Mouse (Mus musculus) testis, adult 2 months (tissue): ENCODE data around the gene Zfp213. TPM values are rescaled to one million over a fixed set of nuclear protein-coding genes. Genes with fewer than 3 reads are reported as not detected.
"Not testable (repeated sequence)": the region's sequence is repeated elsewhere in the genome, so short reads cannot be mapped to it uniquely, and the experiment has no call there.

Experiments used
- H3K27ac ChIP-seq: fragments of 200-500 bp; 2 replicates; pipeline ENCODE4 v1.5.1; 2012; ENCODE audit warnings: low read depth, low read length; ENCODE audit not compliant: control insufficient read depth, insufficient read depth
- H3K27me3 ChIP-seq: fragments of 200-500 bp; 2 replicates; pipeline ENCODE4 v1.6.1; 2012; ENCODE audit warnings: mild to moderate bottlenecking, low read length, moderate library complexity; ENCODE audit not compliant: control insufficient read depth, insufficient read depth
- H3K36me3 ChIP-seq: fragments of 200-500 bp; 2 replicates; pipeline ENCODE4 v1.6.1; 2012; ENCODE audit warnings: mild to moderate bottlenecking, low read length; ENCODE audit not compliant: control insufficient read depth, insufficient read depth
- H3K4me1 ChIP-seq: fragments of 200-500 bp; 2 replicates; pipeline ENCODE4 v1.6.1; 2012; ENCODE audit warnings: low read length; ENCODE audit not compliant: control insufficient read depth, insufficient read depth
- H3K4me3 ChIP-seq: fragments of 200-500 bp; 2 replicates; pipeline ENCODE4 v1.5.1; 2012; ENCODE audit warnings: low read depth, mild to moderate bottlenecking, low read length, moderate library complexity, mixed read lengths; ENCODE audit not compliant: control insufficient read depth
- CTCF ChIP-seq: fragments of 200-500 bp; IDR thresholded peaks from 2 replicates; pipeline ENCODE4 v1.5.1; 2012; ENCODE audit warnings: low read depth, mild to moderate bottlenecking, inconsistent platforms, low read length, moderate library complexity; ENCODE audit not compliant: control insufficient read depth, insufficient read depth, insufficient replicate concordance
- POLR2A ChIP-seq: fragments of 200-500 bp; IDR thresholded peaks from 2 replicates; pipeline ENCODE4 v1.6.1; 2012; ENCODE audit warnings: low read depth, mild to moderate bottlenecking, inconsistent platforms, low read length, moderate library complexity; ENCODE audit not compliant: control insufficient read depth
- polyA plus RNA-seq: library from polyadenylated mRNA; depleted of rRNA; stranded (reverse); fragments of >200 nt; gene quantifications from 2 replicates; pipeline ENCODE4 v1.2.3, GENCODE M21; 2012; rRNA removed

Gene Zfp213
- polyA plus RNA-seq, 1 experiment: 3.7 TPM

GRCm38 (mm10) chr17:23531408-23531807 lies 32.6 kb downstream of the Zfp213 start:
- H3K4me3 ChIP-seq, H3K27me3 ChIP-seq, H3K4me1 ChIP-seq, H3K27ac ChIP-seq, H3K36me3 ChIP-seq: not testable (repeated sequence)

GRCm38 (mm10) chr17:23522941-23523732 lies 40.9 kb downstream of the Zfp213 start:
- not testable (repeated sequence) for H3K4me3 ChIP-seq, H3K4me1 ChIP-seq, H3K36me3 ChIP-seq, H3K27ac ChIP-seq, H3K27me3 ChIP-seq

GRCm38 (mm10) chr17:23518701-23519423 lies 45.2 kb downstream of the Zfp213 start:
- TF ChIP-seq POLR2A: no peak
- no peak for TF ChIP-seq CTCF
- Histone ChIP-seq H3K36me3 (no peaks in the 10 kb centered on the region), H3K4me1 (no peaks in the 10 kb centered on the region), H3K27me3 (no peaks in the 10 kb centered on the region), H3K4me3 (no peak overlapping the region), H3K27ac (no peak overlapping the region)

Other genes starting within 250 kb of the Zfp213 start
- not detected in 2 replicates for gene Vmn2r115, start 220.5 kb downstream of the Zfp213 start, polyA plus RNA-seq
- gene Vmn2r116, start 179.6 kb downstream of the Zfp213 start, polyA plus RNA-seq: not detected in 2 replicates
- not detected in 2 replicates for gene Vmn2r117, start 84.5 kb downstream of the Zfp213 start, polyA plus RNA-seq
- 45.3 and 57.6 TPM in 2 replicates for gene Zfp13, start 35.2 kb upstream of the Zfp213 start, polyA plus RNA-seq
- 4.5 and 4.9 TPM in 2 replicates for gene Zscan10, start 36.6 kb upstream of the Zfp213 start, polyA plus RNA-seq
- 0.35 and 0.36 TPM in 2 replicates for gene Mmp25, start 81.0 kb upstream of the Zfp213 start, polyA plus RNA-seq
- 1.0 and 1.5 TPM in 2 replicates for gene Bicdl2, start 96.3 kb upstream of the Zfp213 start, polyA plus RNA-seq
- 54.9 and 64.9 TPM in 2 replicates for gene Hcfc1r1, start 109.4 kb upstream of the Zfp213 start, polyA plus RNA-seq
- 9.8 and 9.9 TPM in 2 replicates for gene Thoc6, start 109.6 kb upstream of the Zfp213 start, polyA plus RNA-seq
- gene Tnfrsf12a, start 113.2 kb upstream of the Zfp213 start, polyA plus RNA-seq: 1.2 and 1.7 TPM in 2 replicates
- 0.16 and 0.19 TPM in 2 replicates for gene Cldn6, start 115.0 kb upstream of the Zfp213 start, polyA plus RNA-seq
- 0.27 and 0.72 TPM in 2 replicates for gene Cldn9, start 119.8 kb upstream of the Zfp213 start, polyA plus RNA-seq
- 6.7 and 7.1 TPM in 2 replicates for gene 1520401A03Rik, start 158.5 kb upstream of the Zfp213 start, polyA plus RNA-seq
- gene Pkmyt1, start 162.1 kb upstream of the Zfp213 start, polyA plus RNA-seq: 78.6 and 88.6 TPM in 2 replicates
- 0.69 and 0.85 TPM in 2 replicates for gene Paqr4, start 176.6 kb upstream of the Zfp213 start, polyA plus RNA-seq
- gene Kremen2, start 181.6 kb upstream of the Zfp213 start, polyA plus RNA-seq: 0.80 and 0.97 TPM in 2 replicates
- 155 and 178 TPM in 2 replicates for gene Flywch1, start 207.4 kb upstream of the Zfp213 start, polyA plus RNA-seq
- 11.8 and 14.8 TPM in 2 replicates for gene Flywch2, start 221.8 kb upstream of the Zfp213 start, polyA plus RNA-seq
- gene Srrm2, start 226.3 kb upstream of the Zfp213 start, polyA plus RNA-seq: 259 and 286 TPM in 2 replicates